Mouse (Mus musculus) liver, adult 2 months (tissue): ENCODE measurements around the gene Krtap28-10.

Experiments used
- CTCF ChIP-seq: fragments of 200-500 bp; IDR thresholded peaks from 2 replicates; pipeline ENCODE4 v1.5.1; 2011; ENCODE audit warnings: low read depth, low read length, control low read depth
- POLR2A ChIP-seq: fragments of 200-500 bp; IDR thresholded peaks from 2 replicates; pipeline ENCODE4 v1.6.1; 2011; ENCODE audit warnings: low read length, control low read depth; ENCODE audit not compliant: insufficient read depth; ENCODE audit errors: extremely low read depth

- no peak for TF ChIP-seq CTCF
- TF ChIP-seq POLR2A, result no peak
Measured at GRCm38 (mm10) chr1:83006218-83007179, 35.8 kb downstream of the Krtap28-10 start.
